Mouse (Mus musculus) kidney, adult 2 months (tissue): ENCODE measurements around the gene Usp43. TPM values are rescaled to one million over a fixed set of nuclear protein-coding genes. Genes with fewer than 3 reads are reported as not detected.

Source experiments
- DNase-seq: peaks from one replicate; pipeline ENCODE4 v3.0.0; 2021
- H3K27ac ChIP-seq: fragments of 200-500 bp; 2 replicates; pipeline ENCODE4 v1.5.1; 2012; ENCODE audit warnings: low read depth, low read length, control low read depth, inconsistent platforms; ENCODE audit not compliant: insufficient read depth
- H3K27me3 ChIP-seq: fragments of 200-500 bp; replicated peaks from 2 replicates; pipeline ENCODE4 v1.6.1; 2012; ENCODE audit warnings: mild to moderate bottlenecking, moderate library complexity, low read length, inconsistent platforms; ENCODE audit not compliant: control insufficient read depth, insufficient read depth
- H3K36me3 ChIP-seq: fragments of 200-500 bp; 2 replicates; pipeline ENCODE4 v1.6.1; 2012; ENCODE audit warnings: mild to moderate bottlenecking, moderate library complexity, low read length, inconsistent platforms; ENCODE audit not compliant: control insufficient read depth, insufficient read depth
- H3K4me1 ChIP-seq: fragments of 200-500 bp; 2 replicates; pipeline ENCODE4 v1.6.1; 2011; ENCODE audit warnings: low read length; ENCODE audit not compliant: control insufficient read depth, insufficient read depth
- H3K4me3 ChIP-seq: fragments of 200-500 bp; 2 replicates; pipeline ENCODE4 v1.5.1; 2011; ENCODE audit warnings: mild to moderate bottlenecking, low read depth, low read length, control low read depth; ENCODE audit not compliant: insufficient read depth
- CTCF ChIP-seq: fragments of 200-500 bp; conservative IDR thresholded peaks from 2 replicates; pipeline ENCODE4 v1.5.1; 2011; ENCODE audit warnings: low read depth, mild to moderate bottlenecking, control low read depth, low read length, moderate library complexity, mixed read lengths; ENCODE audit not compliant: insufficient read depth, insufficient read length
- POLR2A ChIP-seq: fragments of 200-500 bp; IDR thresholded peaks from one replicate; pipeline ENCODE4 v1.6.1; 2011; ENCODE audit warnings: low read depth, low read length, control low read depth
- WGBS: fragments of 180-500 bp; shearing (Covaris S2); methylation state at CpG from one replicate; pipeline ENCODE4 v1.1.7; 2018; 5-methylcytosine and 5-hydroxymethylcytosine counted together
- polyA plus RNA-seq: library from polyadenylated mRNA; depleted of rRNA; stranded (reverse); fragments of >200 nt; gene quantifications from 2 replicates; pipeline ENCODE4 v1.2.3, GENCODE M21; 2012; rRNA removed

Usp43 gene
- polyA plus RNA-seq, 1 experiment, result 3.0 TPM

GRCm38 (mm10) chr11:67811535-67811934 lies 110.4 kb downstream of the Usp43 start:
- Histone ChIP-seq H3K36me3 (no peaks in the 10 kb centered on the region), H3K4me1 (no peaks in the 10 kb centered on the region), H3K27ac (no peak overlapping the region), H3K4me3 (no peak overlapping the region), H3K27me3 (no peaks in the 10 kb centered on the region; the same call in 1 of the 2 replicates)
- DNase-seq, result peak; percentile 4
- TF ChIP-seq POLR2A, result no peak
- TF ChIP-seq CTCF, result no peak
- 80% methylated on average over 6 of the region's 6 CpGs for WGBS

DNA sequence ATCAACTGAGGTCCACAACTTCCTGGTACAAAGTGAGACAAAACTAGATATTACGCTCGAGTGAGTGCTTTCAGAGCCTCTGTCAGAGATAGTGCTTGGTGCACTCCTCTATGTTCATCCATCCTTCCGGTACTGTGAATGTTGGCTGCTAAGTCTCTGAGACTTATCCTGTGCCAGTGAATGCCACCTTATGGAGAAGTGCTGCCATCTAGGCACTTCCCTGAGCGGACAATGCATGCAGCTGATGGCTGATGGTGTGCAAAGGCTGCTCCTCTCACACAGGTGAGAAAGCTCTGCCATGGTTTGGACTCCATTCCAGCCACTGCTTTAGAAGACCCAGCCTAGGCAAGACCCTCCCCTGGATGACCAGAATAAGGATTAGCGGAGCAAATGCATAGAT lies 113.9 kb downstream of the Usp43 start:
- Histone ChIP-seq H3K27ac (no peak overlapping the region), H3K4me1 (no peaks in the 10 kb centered on the region), H3K4me3 (no peak overlapping the region), H3K36me3 (no peaks in the 10 kb centered on the region), H3K27me3 (no peaks in the 10 kb centered on the region; the same call in 1 of the 2 replicates)
- no peak for DNase-seq
- WGBS, result 80% methylated on average over 5 of the region's 5 CpGs
- no peak for TF ChIP-seq CTCF
- TF ChIP-seq POLR2A, result no peak

DNA sequence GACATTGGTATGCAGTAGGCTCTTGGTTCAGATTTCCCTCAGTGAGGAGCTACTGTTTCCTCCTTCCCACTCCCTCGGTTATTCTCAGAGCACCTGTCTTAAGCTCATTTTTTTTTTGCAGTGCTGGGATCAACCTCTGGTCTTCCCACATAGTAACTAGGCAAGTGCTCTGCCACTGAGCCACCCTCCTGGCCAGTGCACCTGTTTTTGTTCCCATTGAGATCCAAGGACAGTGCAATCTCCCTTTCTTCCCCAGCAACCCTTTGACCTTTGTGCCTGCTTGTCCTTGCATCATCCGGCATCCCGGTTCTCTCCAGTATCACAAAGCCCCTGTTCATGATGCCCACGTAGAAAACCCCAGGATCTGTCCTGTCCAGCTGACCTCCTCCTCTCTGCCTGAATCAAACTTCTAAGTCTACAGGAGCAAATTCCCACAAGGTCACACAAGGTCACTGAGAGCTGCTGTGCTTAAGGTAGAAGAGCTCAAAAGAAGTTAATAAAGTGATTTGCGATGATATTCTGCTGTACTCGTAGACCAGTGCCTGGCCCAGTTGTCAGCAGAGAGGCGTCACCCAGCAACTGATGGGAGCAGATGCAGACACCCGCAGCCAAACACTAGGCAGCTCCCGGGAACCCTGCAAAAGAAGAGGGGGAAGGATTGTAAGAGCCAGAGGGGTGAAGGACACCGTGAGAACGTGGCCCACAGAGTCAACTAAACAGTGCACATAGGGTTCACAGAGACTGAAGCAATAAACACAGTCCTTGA lies 114.9 kb downstream of the Usp43 start:
- H3K27me3 ChIP-seq, result no peaks in the 10 kb centered on the region; the same call in 1 of the 2 replicates

DNA sequence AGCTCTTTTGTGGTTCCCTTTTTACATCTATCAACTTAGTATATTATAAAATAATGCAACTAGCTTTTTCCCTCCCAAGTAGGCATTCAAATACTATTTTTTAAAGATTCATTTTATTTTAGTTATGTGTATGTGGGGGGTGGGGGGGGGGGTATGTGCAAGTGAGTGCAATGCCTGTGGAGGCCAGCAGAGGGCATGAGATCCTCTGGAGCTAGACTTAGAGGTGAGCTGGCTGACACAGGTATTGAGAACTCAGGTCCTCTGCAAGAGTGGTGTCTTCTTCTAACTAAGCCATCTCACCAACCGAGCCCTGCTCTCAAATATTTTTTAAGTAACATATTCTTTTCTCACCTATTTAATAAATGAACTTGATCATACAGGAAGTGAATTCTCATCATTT lies 116.4 kb downstream of the Usp43 start:
- 100% methylated on average over 1 of the region's 1 CpGs for WGBS
- no peaks in the 10 kb centered on the region; the same call in 1 of the 2 replicates for H3K27me3 ChIP-seq
- no peak overlapping the region for H3K27ac ChIP-seq
- no peaks in the 10 kb centered on the region for H3K36me3 ChIP-seq
- no peak for DNase-seq
- H3K4me1 ChIP-seq, result no peaks in the 10 kb centered on the region
- TF ChIP-seq CTCF (0 out of 2 replicates have a peak, but pooled peaks have one; percentile 13), POLR2A (no peak)
- no peak overlapping the region for H3K4me3 ChIP-seq

More for the DNA sequence above, 114.9 kb downstream of the Usp43 start:
- Histone ChIP-seq H3K4me1 (no peaks in the 10 kb centered on the region), H3K27ac (no peak overlapping the region), H3K36me3 (no peaks in the 10 kb centered on the region), H3K4me3 (no peak overlapping the region)
- TF ChIP-seq CTCF (no peak), POLR2A (no peak)
- DNase-seq, result no peak
- WGBS, result 80% methylated on average over 11 of the region's 11 CpGs

Other genes starting within 250 kb of the Usp43 start
- gene Rcvrn, start 226.8 kb downstream of the Usp43 start, polyA plus RNA-seq, result 0.14 TPM in 1 of 2 replicates, not detected in the other
- 0.01 TPM in 1 of 2 replicates, not detected in the other for gene Glp2r, start 151.0 kb downstream of the Usp43 start, polyA plus RNA-seq
- gene Gsg1l2, start 147.5 kb downstream of the Usp43 start, polyA plus RNA-seq, result not detected in 2 replicates
- gene Dhrs7c, start 124.0 kb downstream of the Usp43 start, polyA plus RNA-seq, result 1.6 TPM in 1 of 2 replicates, not detected in the other
- 1.9 and 4.8 TPM in 2 replicates for gene Cfap52, start 43.5 kb upstream of the Usp43 start, polyA plus RNA-seq
- 6.9 and 10.7 TPM in 2 replicates for gene Stx8, start 44.0 kb upstream of the Usp43 start, polyA plus RNA-seq